Mouse (Mus musculus): ENCODE data around the gene Rptor.

GRCm38 (mm10) chr11:119825783-119826182 is 223.1 kb downstream of the Rptor start:
- TF ChIP-seq POLR2A (IDR thresholded peaks at IDR 0.05; ENCODE audit: insufficient read depth, low read depth, low read length) = no peak
- no peak for TF ChIP-seq EP300 (IDR thresholded peaks at IDR 0.05; ENCODE audit: insufficient read depth, low read depth, low read length)
- no peak for TF ChIP-seq CTCF (IDR thresholded peaks at IDR 0.05)

Data from heart, adult 2 months (tissue).